Mouse (Mus musculus): ENCODE data around the gene Mapt. TPM values are rescaled to one million over a fixed set of nuclear protein-coding genes. Genes with fewer than 3 reads are reported as not detected.

The Mapt gene
- polyA plus RNA-seq, 1 experiment from 2014 or later, result 67.7 TPM

Other genes with a start within 250 kb of the Mapt start
- 0.31 and 0.95 TPM in 2 replicates for gene Crhr1, start 98.5 kb upstream of the Mapt start, polyA plus RNA-seq (2016; fragmentation: Nextera tagmentation; extraction: Ambion mirVana)
- not detected in 2 replicates for gene Sppl2c, start 45.1 kb upstream of the Mapt start, polyA plus RNA-seq (2016; fragmentation: Nextera tagmentation; extraction: Ambion mirVana)
- 28.9 TPM in 2 replicates for gene Kansl1, start 237.5 kb downstream of the Mapt start, polyA plus RNA-seq (2016; fragmentation: Nextera tagmentation; extraction: Ambion mirVana)

All from hindbrain, embryonic 10.5 days (tissue).